Mouse (Mus musculus): ENCODE results near the gene Gm49378. TPM values are rescaled to one million over a fixed set of nuclear protein-coding genes. Genes with fewer than 3 reads are reported as not detected.

Gene Gm49378
- polyA plus RNA-seq, 1 experiment: 0.13 TPM

- peaks cover 23% of the 10 kb centered on the region for H3K79me3 ChIP-seq (ENCODE audit: low read depth)
- TF ChIP-seq MYOG (IDR thresholded peaks at IDR 0.05; ENCODE audit: control insufficient read depth, extremely low read depth, insufficient read length): no peak
- no peak for TF ChIP-seq MAX (IDR thresholded peaks at IDR 0.05)
- no peak for TF ChIP-seq USF1 (IDR thresholded peaks at IDR 0.05; ENCODE audit: low read depth)
- no peak for TF ChIP-seq FOSL1 (IDR thresholded peaks at IDR 0.05; ENCODE audit: insufficient read depth, low read length, poor library complexity, severe bottlenecking)
- TF ChIP-seq CEBPB (IDR thresholded peaks at IDR 0.05; ENCODE audit: low read depth): no peak
- no peak for TF ChIP-seq MYOD1 (IDR thresholded peaks at IDR 0.05; ENCODE audit: control insufficient read depth, insufficient read length, low read depth)
- TF ChIP-seq CTCF (IDR thresholded peaks at IDR 0.05; ENCODE audit: control insufficient read depth, insufficient read depth, insufficient read length): no peak
- peaks cover 44% of the 10 kb centered on the region for H3K79me2 ChIP-seq (ENCODE audit: control insufficient read depth, insufficient read depth)
- H3ac ChIP-seq (ENCODE audit: control insufficient read depth, insufficient read length, low read depth): peak overlapping the region; percentile 74
- no peaks in the 10 kb centered on the region for H3K27me3 ChIP-seq (ENCODE audit: control insufficient read depth, insufficient read depth, insufficient read length)
- H3K4me3 ChIP-seq (ENCODE audit: insufficient read depth, poor library complexity, severe bottlenecking): peak overlapping the region; percentile 89
- H3K36me3 ChIP-seq (ENCODE audit: control insufficient read depth, insufficient read depth): peaks cover 22% of the 10 kb centered on the region
Observed at GRCm38 (mm10) chr14:55589771-55590448, 47.8 kb downstream of the Gm49378 start.

GRCm38 (mm10) chr14:55589271-55589670 lies 48.4 kb downstream of the Gm49378 start:
- H3K79me2 ChIP-seq (ENCODE audit: control insufficient read depth, insufficient read depth): peaks cover 43% of the 10 kb centered on the region
- peaks cover 16% of the 10 kb centered on the region for H3K36me3 ChIP-seq (ENCODE audit: control insufficient read depth, insufficient read depth)
- no peak overlapping the region for H3ac ChIP-seq (ENCODE audit: control insufficient read depth, insufficient read length, low read depth)
- H3K79me3 ChIP-seq (ENCODE audit: low read depth): peaks cover 23% of the 10 kb centered on the region
- H3K27me3 ChIP-seq (ENCODE audit: control insufficient read depth, insufficient read depth, insufficient read length): no peaks in the 10 kb centered on the region
- H3K4me3 ChIP-seq (ENCODE audit: insufficient read depth, poor library complexity, severe bottlenecking): no peak overlapping the region
- TF ChIP-seq MAX (IDR thresholded peaks at IDR 0.05) (no peak), CEBPB (IDR thresholded peaks at IDR 0.05; ENCODE audit: low read depth) (no peak), MYOD1 (IDR thresholded peaks at IDR 0.05; ENCODE audit: control insufficient read depth, insufficient read length, low read depth) (no peak), FOSL1 (IDR thresholded peaks at IDR 0.05; ENCODE audit: insufficient read depth, low read length, poor library complexity, severe bottlenecking) (no peak), USF1 (IDR thresholded peaks at IDR 0.05; ENCODE audit: low read depth) (no peak), CTCF (IDR thresholded peaks at IDR 0.05; ENCODE audit: control insufficient read depth, insufficient read depth, insufficient read length) (no peak), MYOG (IDR thresholded peaks at IDR 0.05; ENCODE audit: control insufficient read depth, extremely low read depth, insufficient read length) (no peak)

DNA sequence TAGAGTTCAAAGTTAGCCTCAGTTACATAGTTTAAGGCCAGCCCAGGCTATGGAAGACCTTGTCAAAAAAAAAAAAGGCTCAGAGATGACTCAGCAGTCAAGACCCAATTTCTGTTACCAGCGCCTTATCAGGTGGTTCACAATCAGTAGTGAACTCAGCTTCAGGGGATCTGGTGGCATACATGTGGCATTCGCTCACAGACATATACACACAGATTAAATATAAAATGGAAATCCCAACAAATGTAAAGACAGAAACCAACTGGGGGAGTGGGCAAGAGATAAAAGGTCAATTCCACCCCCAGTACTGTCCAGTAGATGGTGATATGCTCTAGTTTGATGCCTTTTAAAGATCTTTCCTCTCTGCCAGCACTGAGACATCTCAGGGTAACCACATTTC lies 51.5 kb downstream of the Gm49378 start:
- TF ChIP-seq MYOG (IDR thresholded peaks at IDR 0.05; ENCODE audit: control insufficient read depth, extremely low read depth, insufficient read length) (no peak), FOSL1 (IDR thresholded peaks at IDR 0.05; ENCODE audit: insufficient read depth, low read length, poor library complexity, severe bottlenecking) (no peak), USF1 (IDR thresholded peaks at IDR 0.05; ENCODE audit: low read depth) (no peak)
- no peak overlapping the region for H3ac ChIP-seq (ENCODE audit: control insufficient read depth, insufficient read length, low read depth)

DNA sequence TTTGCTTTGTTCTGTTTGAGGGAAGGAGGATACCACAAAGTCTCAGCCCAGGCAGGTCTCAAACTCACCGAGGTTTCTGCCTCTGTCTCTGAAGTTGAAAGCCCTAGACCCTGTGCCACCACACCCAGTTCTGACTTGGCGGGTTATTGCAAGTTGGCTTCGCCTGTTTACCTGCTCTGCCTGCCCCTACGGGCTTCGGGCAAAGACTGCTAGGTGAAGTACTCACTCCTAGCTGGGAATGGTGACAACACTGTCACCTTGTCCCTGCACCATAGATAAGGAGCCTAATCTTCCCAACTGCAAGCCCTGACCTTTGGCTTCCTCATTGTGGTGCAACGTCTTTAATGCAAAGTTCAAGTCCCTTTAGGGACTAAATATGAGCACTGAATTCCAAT lies 52.1 kb downstream of the Gm49378 start:
- TF ChIP-seq CTCF (IDR thresholded peaks at IDR 0.05; ENCODE audit: control insufficient read depth, insufficient read depth, insufficient read length) (no peak), MYOD1 (IDR thresholded peaks at IDR 0.05; ENCODE audit: control insufficient read depth, insufficient read length, low read depth) (no peak)
- Histone ChIP-seq H3K36me3 (ENCODE audit: control insufficient read depth, insufficient read depth) (peaks cover 13% of the 10 kb centered on the region), H3K27me3 (ENCODE audit: control insufficient read depth, insufficient read depth, insufficient read length) (no peaks in the 10 kb centered on the region), H3ac (ENCODE audit: control insufficient read depth, insufficient read length, low read depth) (no peak overlapping the region), H3K79me3 (ENCODE audit: low read depth) (peaks cover 5% of the 10 kb centered on the region), H3K79me2 (ENCODE audit: control insufficient read depth, insufficient read depth) (peaks cover 15% of the 10 kb centered on the region), H3K4me3 (ENCODE audit: insufficient read depth, poor library complexity, severe bottlenecking) (no peak overlapping the region)

More for the DNA sequence above, 51.5 kb downstream of the Gm49378 start:
- H3K27me3 ChIP-seq (ENCODE audit: control insufficient read depth, insufficient read depth, insufficient read length): no peaks in the 10 kb centered on the region
- peaks cover 5% of the 10 kb centered on the region for H3K79me3 ChIP-seq (ENCODE audit: low read depth)
- H3K36me3 ChIP-seq (ENCODE audit: control insufficient read depth, insufficient read depth): peaks cover 13% of the 10 kb centered on the region
- H3K4me3 ChIP-seq (ENCODE audit: insufficient read depth, poor library complexity, severe bottlenecking): no peak overlapping the region
- peaks cover 16% of the 10 kb centered on the region for H3K79me2 ChIP-seq (ENCODE audit: control insufficient read depth, insufficient read depth)

DNA sequence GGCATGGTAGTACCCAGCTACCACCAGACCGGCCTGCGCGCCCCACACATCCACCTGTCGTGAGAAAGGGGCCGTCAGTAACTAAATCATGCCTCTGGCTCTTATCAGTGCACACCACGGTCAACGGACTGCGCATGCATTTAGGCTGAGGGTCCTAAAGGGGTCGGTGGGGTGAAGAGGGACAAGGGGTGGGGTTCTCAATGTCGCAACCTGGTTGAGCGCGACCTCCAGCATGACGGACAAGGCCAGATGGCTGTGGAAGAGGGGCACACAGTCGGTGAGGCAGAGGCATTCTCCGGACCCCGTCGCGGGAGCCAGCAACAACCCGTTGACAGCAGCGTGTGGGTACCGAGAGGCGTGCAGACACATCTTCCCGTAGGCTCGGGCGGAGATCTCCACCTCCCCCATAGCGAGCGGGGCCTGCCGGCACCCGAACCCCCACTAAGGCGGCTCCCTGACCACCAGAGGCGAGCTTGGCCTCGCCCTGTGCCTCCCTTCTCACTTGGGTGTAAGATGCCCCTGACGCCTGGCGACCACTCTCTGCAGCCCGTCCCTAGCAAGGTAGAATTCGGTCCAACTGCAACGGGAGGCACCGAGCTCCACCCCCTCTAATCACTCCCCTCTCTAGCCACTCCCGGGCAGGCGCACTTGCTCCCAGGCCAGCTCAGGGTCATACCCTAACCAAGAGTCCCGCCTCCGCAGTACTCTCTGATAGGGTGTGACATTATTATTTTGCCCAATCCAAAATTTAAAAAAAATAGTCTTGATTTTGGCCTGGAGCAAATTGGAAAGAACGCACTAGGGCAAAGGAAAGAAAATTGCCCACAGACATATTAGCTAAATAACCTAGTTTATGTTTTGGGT lies 52.8 kb downstream of the Gm49378 start, which contains the start of gene Emc9:
Gene Emc9 (minus strand): TSS at position 601 of the 864 bp plus-strand sequence.
- H3K36me3 ChIP-seq (ENCODE audit: control insufficient read depth, insufficient read depth): peaks cover 13% of the 10 kb centered on the region
- TF ChIP-seq MYOG (IDR thresholded peaks at IDR 0.05; ENCODE audit: control insufficient read depth, extremely low read depth, insufficient read length) (no peak), FOSL1 (IDR thresholded peaks at IDR 0.05; ENCODE audit: insufficient read depth, low read length, poor library complexity, severe bottlenecking) (no peak), MAX (IDR thresholded peaks at IDR 0.05) (no peak), MYOD1 (IDR thresholded peaks at IDR 0.05; ENCODE audit: control insufficient read depth, insufficient read length, low read depth) (no peak), CEBPB (IDR thresholded peaks at IDR 0.05; ENCODE audit: low read depth) (no peak), USF1 (IDR thresholded peaks at IDR 0.05; ENCODE audit: low read depth) (no peak), CTCF (IDR thresholded peaks at IDR 0.05; ENCODE audit: control insufficient read depth, insufficient read depth, insufficient read length) (no peak)
- H3K27me3 ChIP-seq (ENCODE audit: control insufficient read depth, insufficient read depth, insufficient read length): no peaks in the 10 kb centered on the region
- peaks cover 9% of the 10 kb centered on the region for H3K79me2 ChIP-seq (ENCODE audit: control insufficient read depth, insufficient read depth)
- peak within 1 kb of the TSS; percentile 79 for H3ac ChIP-seq (ENCODE audit: control insufficient read depth, insufficient read length, low read depth)
- H3K4me3 ChIP-seq (ENCODE audit: insufficient read depth, poor library complexity, severe bottlenecking): peak within 1 kb of the TSS; percentile 41
- no peaks in the 10 kb centered on the region for H3K79me3 ChIP-seq (ENCODE audit: low read depth)

All from C2C12 (cell line).